Mouse (Mus musculus) embryo, embryonic 11.5 days (tissue): ENCODE measurements around the gene Prkab2.

ENCODE experiments used
- DNase-seq: peaks from one replicate; pipeline ENCODE4 v3.0.0-alpha.2; 2012; ENCODE audit warnings: low read depth, low spot score

The Prkab2 gene

GRCm38 (mm10) chr3:97649469-97649868, 8.5 kb upstream of the Prkab2 start:
- DNase-seq, result no peak

- no peak for DNase-seq
Observed at GRCm38 (mm10) chr3:97651604-97652003, 6.4 kb upstream of the Prkab2 start.

DNA sequence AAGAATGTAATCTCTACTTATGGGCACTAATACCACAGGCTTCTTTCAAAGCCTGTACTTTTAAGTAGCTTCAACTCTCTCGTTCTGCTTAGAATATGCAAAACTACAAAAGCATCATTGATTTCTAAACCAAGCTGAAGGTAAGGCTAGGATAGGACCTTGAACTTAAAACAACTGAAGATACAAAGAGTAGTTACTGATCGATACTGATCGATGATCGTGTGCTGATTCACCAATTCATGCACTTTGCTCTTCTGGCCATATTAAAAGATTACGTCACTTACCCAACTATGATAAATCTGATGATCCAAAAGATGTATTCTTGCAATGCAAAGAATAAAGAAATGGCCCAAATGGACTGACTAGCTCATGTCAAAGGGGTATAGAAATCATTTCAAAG, 4.2 kb upstream of the Prkab2 start:
- no peak for DNase-seq

- DNase-seq, result no peak
Observed at GRCm38 (mm10) chr3:97654901-97655300, 3.1 kb upstream of the Prkab2 start.

DNA sequence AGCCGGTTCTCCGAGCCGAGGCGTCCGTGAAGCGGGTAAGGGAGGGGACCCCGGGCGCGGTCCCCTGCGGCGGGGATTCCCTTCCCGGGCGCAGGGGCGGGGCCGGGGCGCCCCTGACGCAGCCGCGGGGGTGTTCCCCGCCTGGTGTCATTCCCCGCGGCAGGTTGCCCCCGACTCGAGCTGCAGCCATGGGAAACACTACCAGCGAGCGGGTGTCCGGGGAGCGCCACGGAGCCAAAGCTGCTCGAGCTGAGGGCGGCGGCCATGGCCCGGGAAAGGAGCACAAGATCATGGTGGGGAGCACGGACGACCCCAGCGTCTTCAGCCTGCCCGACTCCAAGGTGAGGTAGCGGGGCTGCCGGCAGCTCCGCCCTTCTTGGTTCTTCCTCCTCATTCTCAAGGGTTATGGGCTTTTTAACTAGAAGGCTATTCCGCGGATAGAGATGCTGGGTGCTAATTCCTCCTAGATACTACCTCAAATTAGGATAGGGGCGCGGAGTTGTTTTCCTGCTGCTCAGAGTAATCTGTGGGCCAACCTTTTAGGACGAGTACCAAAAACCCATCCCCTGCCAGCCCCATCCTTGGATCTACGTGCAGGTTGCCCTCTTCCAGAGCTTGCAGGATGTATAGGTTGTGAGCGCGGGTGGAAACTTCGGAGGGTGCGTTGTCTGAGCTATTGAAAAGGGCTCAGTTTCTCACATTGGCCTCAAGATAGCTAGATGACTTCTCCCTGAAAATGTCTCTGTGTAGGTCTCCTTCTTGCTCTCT, 617 bp downstream of the Prkab2 start:
- DNase-seq, result no peak

GRCm38 (mm10) chr3:97659746-97660145, 1.8 kb downstream of the Prkab2 start:
- no peak for DNase-seq

- no peak for DNase-seq
Observed at GRCm38 (mm10) chr3:97661206-97661605, 3.2 kb downstream of the Prkab2 start.

DNA sequence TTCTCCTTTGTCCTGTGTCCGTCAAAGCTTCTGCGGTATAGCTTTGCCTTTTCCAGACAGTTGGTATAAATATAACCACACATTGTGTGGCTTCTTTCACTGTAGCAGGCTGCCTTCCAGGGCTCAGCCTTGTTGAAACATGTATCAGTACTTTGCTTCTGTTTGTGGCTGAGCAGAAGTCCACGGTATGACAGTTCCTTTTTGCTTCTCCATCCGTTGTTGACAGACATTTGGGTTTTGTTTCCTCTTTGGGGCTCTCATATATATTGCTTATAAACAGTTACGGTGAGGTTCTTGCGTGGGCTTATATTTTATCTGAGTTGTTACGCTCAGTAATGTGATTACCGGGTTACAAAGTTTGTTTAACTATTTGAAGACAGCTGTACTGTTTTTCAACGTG, 7.5 kb downstream of the Prkab2 start:
- no peak for DNase-seq

DNA sequence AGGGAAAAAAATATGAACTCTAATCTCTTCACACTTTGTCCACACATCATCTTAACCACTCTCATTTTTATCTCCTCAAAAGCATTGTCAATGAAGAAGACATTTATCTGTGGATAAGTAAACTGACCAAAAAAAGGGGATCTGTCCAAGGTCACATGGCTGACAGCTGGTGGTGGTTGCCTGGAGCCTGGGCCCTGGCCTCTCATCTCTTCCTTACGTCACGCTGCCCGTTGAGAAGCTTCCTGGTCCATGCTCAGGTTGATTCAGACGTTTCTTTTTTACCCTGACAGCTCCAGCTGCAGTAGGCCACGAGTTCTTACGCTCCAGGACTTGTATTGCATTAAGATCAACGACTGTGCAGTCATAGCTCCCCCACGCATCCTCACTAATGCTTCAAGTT, 8.2 kb downstream of the Prkab2 start:
- DNase-seq, result no peak

DNA sequence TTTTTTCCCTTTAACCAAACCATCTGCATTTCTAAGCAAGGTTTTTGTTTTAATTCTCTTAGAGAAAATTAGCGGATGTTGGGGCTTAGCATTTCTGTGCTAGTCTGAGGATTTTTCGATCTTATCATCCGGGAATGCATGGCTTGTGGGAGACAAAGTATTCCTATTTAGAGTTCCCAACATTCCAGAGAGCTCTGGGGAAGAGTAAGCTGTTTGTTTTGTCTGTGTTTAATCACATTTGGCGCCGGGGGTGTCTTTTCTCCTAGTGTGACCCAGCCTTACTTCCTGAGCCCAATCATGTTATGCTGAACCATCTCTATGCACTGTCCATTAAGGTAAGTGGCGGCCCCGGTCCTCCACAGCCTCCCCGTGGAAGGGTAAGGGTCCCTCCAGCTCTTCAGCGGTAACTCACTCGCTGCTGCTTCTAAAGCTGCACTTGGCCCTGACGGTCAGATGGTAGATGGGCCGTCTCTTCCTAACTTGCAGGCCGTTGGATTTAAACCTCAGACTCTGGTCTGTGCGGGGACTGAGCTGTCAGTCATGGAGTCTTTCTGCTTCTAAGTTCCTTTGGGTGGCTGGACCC, 9.2 kb downstream of the Prkab2 start:
- no peak for DNase-seq

DNA sequence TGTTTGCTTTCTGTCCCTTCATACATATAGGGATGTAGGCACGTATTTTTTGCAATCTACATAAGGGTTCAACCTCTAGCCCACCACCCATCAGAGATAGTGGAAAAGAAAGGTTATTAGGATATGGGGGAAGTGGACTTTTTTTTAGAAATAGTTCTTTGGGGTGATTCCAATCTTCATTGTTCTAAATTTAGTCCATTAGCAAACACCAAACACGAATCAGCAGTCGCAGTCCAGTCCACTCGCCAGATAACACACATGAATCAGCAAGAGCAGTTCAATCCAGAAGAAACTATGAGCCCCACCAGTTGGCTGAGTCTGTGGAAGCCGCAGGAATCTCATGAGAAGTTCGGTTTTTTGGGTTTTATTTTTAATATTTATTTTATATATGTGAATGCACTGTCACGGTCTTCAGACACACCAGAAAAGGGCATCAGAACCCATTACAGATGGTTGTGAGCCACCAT, 16.7 kb downstream of the Prkab2 start, which contains the start of gene Gm17651:
Gene Gm17651 (minus strand): TSS at position 51 of the 467 bp plus-strand sequence.
- DNase-seq, result no peak

DNA sequence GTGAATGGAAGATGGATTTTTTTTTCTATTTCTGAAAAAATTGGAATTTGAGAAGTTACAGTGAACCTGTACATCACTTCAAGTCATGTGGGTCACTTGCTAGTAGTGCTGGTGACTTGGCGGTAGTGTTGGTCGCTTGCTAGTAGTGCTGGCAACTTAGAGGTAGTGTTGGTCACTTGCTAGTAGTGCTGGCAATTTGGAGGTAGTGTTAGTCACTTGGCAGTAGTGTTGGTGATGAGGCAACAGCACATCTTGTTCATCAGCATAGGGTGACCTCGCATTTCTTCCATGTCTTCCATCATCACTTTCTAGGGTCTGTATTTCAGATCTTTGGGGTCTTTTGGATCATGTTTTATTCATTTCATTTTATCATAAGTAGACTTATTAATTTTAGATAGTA, 18.1 kb downstream of the Prkab2 start:
- DNase-seq, result no peak

- DNase-seq, result no peak
Observed at GRCm38 (mm10) chr3:97678416-97678815, 20.4 kb downstream of the Prkab2 start.

- peak; percentile 37 for DNase-seq
Observed at GRCm38 (mm10) chr3:97680631-97681320, 22.8 kb downstream of the Prkab2 start.

- peak; percentile 57 for DNase-seq
Observed at GRCm38 (mm10) chr3:97681321-97682158, 23.5 kb downstream of the Prkab2 start.

DNA sequence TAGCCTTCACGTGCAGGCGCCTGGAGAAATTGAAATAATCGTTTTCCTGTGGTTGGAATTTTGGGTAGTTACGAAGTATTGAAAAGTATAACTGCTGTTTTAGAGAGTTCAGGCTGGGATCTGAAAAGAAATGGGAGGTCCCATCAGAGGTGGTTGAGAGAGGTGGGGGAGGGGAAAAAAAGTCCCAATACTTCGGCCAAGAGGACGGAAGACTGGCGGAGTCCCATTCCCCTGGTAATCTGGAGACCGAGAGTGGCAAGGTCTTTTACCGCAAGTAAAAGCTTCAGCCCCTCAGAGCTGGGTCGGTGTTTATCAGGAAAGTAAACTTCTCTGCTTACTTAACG, 24.1 kb downstream of the Prkab2 start:
- no peak for DNase-seq

DNA sequence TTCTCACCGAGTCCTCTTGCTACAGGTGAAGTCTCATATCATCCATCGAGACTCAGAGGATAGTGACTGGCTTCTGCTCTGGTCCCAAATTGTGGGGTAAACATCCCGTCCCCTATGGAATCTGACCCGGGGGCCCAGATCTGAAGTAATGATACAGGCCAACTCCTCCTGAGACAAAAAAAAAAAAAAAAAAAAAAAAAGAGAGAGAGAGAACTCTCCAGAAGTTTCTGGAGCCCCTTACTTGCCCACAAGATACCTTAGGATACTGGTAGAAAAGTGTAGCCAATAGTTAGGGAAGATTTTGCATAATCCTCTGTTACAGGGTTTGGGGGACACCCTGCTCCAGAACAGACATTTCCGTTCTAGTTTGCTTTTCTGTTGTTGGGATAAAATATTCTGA, 24.6 kb downstream of the Prkab2 start:
- DNase-seq, result no peak

- DNase-seq, result peak; percentile 9
Observed at GRCm38 (mm10) chr3:97683560-97684195, 25.7 kb downstream of the Prkab2 start.

DNA sequence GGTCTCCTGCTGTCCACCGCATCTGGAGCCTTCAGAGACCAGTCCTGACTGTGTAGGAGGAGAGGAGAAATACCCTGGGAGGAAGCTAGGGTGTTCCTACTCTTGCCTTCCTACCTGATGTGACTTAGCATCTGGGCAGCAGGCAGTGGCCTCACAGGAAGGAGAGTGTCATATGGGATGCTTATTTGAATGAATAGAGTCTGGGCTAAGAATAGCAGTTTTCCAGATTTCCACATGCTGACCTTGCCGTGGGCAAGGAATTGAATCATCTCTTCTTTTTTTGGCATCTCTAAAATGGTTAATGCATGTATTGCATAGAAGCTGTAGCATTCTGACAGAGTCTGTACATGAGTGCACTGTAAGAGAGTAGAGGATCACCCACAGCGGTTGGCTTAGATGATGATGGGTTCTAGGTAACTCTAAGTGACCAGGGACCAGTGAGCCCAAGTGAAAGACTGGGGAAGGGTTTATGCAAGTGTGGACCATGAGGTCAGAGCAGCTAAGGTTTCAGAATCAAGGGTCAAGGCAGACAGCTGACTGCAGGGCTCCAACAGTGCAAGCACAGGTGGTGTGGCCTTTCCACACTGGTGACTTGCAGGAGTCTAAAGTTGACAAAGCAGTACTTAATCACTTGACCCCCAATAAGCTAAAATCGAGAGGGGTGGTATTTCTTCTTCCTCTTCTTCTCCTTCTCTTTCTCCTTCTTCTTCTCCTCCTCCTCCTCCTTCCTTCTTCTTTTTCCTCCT, 28.6 kb downstream of the Prkab2 start:
- DNase-seq, result no peak

DNA sequence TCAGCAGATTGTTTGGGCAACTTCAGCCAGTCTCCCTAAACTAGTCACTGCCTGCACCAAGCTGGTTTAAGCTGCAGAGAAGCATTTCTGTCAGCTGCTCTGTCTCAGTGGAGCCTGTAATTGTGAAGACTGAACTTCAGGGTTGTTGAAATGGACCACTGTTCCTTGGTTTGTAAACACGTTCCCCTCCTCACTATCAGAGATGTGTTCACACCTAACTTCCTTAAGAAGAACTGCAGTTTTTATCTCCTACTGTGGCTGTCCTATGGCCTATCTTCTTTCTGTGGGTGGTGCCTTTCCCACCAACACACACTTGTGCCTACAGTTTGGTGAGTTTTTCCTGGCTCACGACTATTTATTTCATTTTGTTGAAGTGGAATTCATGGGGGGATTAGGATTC, 31.3 kb downstream of the Prkab2 start:
- no peak for DNase-seq

DNA sequence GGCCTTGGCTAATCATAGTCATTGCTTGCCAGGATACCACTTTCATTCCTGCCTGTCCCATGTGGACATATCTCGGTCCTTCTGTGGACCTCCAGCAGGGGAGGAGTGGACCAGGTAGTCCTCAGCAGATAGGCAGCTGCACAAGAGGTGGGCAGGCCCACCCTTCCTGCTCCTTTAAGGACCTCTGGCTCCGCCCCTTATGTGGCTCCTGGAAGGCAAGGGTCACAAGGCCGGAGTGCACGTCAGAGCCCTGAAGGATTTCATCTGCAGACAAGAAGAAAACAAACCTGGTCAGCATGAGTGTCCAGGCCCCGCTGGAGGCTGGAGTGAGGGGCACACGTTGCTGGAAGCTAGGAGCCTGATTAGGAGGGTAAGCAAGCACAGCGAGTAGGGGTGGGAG, 32.6 kb downstream of the Prkab2 start:
- no peak for DNase-seq
